Mouse (Mus musculus) lung, embryonic 15.5 days (tissue): ENCODE measurements around the gene Gm20431. TPM values are rescaled to one million over a fixed set of nuclear protein-coding genes. Genes with fewer than 3 reads are reported as not detected.
"Not testable (repeated sequence)": the region's sequence is repeated elsewhere in the genome, so short reads cannot be mapped to it uniquely, and the experiment has no call there.

Experiments
- ATAC-seq: fragments of 200-750 bp; cut with Nextera tagmentation; 2 replicates; pipeline ENCODE4 v1.8.0; 2017; ENCODE audit warnings: moderate number of reproducible peaks, borderline replicate concordance; ENCODE audit not compliant: low FRiP score, low TSS enrichment; ENCODE audit errors: extremely low read depth
- H3K27ac ChIP-seq: fragments of 300-500 bp; sonication (generic); 2 replicates; pipeline ENCODE4 v1.5.1; 2015; ENCODE audit warnings: moderate library complexity, mild to moderate bottlenecking, inconsistent platforms
- H3K27me3 ChIP-seq: fragments of 300-500 bp; sonication (generic); 2 replicates; pipeline ENCODE4 v1.6.1; 2015; ENCODE audit warnings: inconsistent platforms
- H3K36me3 ChIP-seq: fragments of 300-500 bp; sonication (generic); 2 replicates; pipeline ENCODE4 v1.6.1; 2015; ENCODE audit warnings: inconsistent platforms
- H3K4me1 ChIP-seq: fragments of 300-500 bp; sonication (generic); 2 replicates; pipeline ENCODE4 v1.6.1; 2015; ENCODE audit warnings: inconsistent platforms
- H3K4me2 ChIP-seq: fragments of 300-500 bp; sonication (generic); 2 replicates; pipeline ENCODE4 v1.6.1; 2015; ENCODE audit warnings: inconsistent platforms, mild to moderate bottlenecking, moderate library complexity
- H3K4me3 ChIP-seq: fragments of 300-500 bp; sonication (generic); 2 replicates; pipeline ENCODE4 v1.5.1; 2015; ENCODE audit warnings: mild to moderate bottlenecking, inconsistent platforms
- H3K9ac ChIP-seq: fragments of 300-500 bp; sonication (generic); 2 replicates; pipeline ENCODE4 v1.6.1; 2015; ENCODE audit warnings: inconsistent platforms
- H3K9me3 ChIP-seq: fragments of 300-500 bp; sonication (generic); 2 replicates; pipeline ENCODE4 v1.6.1; 2016; ENCODE audit warnings: inconsistent platforms
- WGBS: fragments of 180-500 bp; shearing (Covaris S2); methylation state at CpG from one replicate; pipeline ENCODE4 v1.1.7; 2015; 5-methylcytosine and 5-hydroxymethylcytosine counted together
- polyA plus RNA-seq: library from polyadenylated mRNA; unstranded; fragments of >200 nt; fragmentation: Nextera tagmentation; extraction: Ambion mirVana; gene quantifications from 2 replicates; pipeline ENCODE4 v1.2.1, GENCODE M21; 2015

The Gm20431 gene
- polyA plus RNA-seq, 1 experiment from 2014 or later = 3.5 TPM

- no peak for ATAC-seq
- Histone ChIP-seq H3K9me3 (no peaks in the 10 kb centered on the region), H3K27me3 (peaks cover 7% of the 10 kb centered on the region; the same call in 1 of the 2 replicates), H3K27ac (peak overlapping the region; percentile 12; the same call in 1 of the 2 replicates), H3K4me3 (no peak overlapping the region), H3K4me1 (peaks cover 39% of the 10 kb centered on the region), H3K4me2 (peak overlapping the region; percentile 91), H3K36me3 (peaks cover 6% of the 10 kb centered on the region; the same call in 1 of the 2 replicates), H3K9ac (no peak overlapping the region)
- WGBS = 48% methylated on average over 11 of the region's 11 CpGs
Measured at GRCm38 (mm10) chr2:167658712-167659111, 2.6 kb downstream of the Gm20431 start.

GRCm38 (mm10) chr2:167657973-167658372 is 3.3 kb downstream of the Gm20431 start:
- ATAC-seq = no peak
- Histone ChIP-seq H3K27ac (no peak overlapping the region), H3K27me3 (peaks cover 7% of the 10 kb centered on the region; the same call in 1 of the 2 replicates), H3K4me3 (no peak overlapping the region), H3K9me3 (no peaks in the 10 kb centered on the region), H3K9ac (peak overlapping the region; percentile 34), H3K36me3 (peaks cover 6% of the 10 kb centered on the region; the same call in 1 of the 2 replicates), H3K4me1 (peaks cover 39% of the 10 kb centered on the region), H3K4me2 (no peak overlapping the region)
- WGBS = 84% methylated on average over 4 of the region's 4 CpGs

GRCm38 (mm10) chr2:167656629-167657478 is 4.4 kb downstream of the Gm20431 start:
- Histone ChIP-seq H3K4me1 (peaks cover 33% of the 10 kb centered on the region), H3K36me3 (peaks cover 6% of the 10 kb centered on the region; the same call in 1 of the 2 replicates), H3K27me3 (no peaks in the 10 kb centered on the region), H3K27ac (0 out of 2 replicates have a peak overlapping the region, but pooled peaks have one; percentile 22), H3K4me2 (no peak overlapping the region), H3K4me3 (no peak overlapping the region), H3K9ac (no peak overlapping the region), H3K9me3 (no peaks in the 10 kb centered on the region)
- 79% methylated on average over 16 of the region's 16 CpGs for WGBS
- no peak for ATAC-seq

GRCm38 (mm10) chr2:167654911-167655600 is 6.2 kb downstream of the Gm20431 start:
- WGBS = 84% methylated on average over 10 of the region's 10 CpGs
- peaks cover 22% of the 10 kb centered on the region for H3K4me1 ChIP-seq
- H3K36me3 ChIP-seq = peaks cover 6% of the 10 kb centered on the region; the same call in 1 of the 2 replicates
- no peaks in the 10 kb centered on the region for H3K9me3 ChIP-seq
- H3K27ac ChIP-seq = no peak overlapping the region
- no peak overlapping the region for H3K4me2 ChIP-seq
- H3K27me3 ChIP-seq = no peaks in the 10 kb centered on the region
- H3K9ac ChIP-seq = no peak overlapping the region
- H3K4me3 ChIP-seq = no peak overlapping the region
- ATAC-seq = no peak

GRCm38 (mm10) chr2:167652694-167653093 is 8.6 kb downstream of the Gm20431 start:
- no peaks in the 10 kb centered on the region for H3K27me3 ChIP-seq
- no peak overlapping the region for H3K4me2 ChIP-seq
- H3K36me3 ChIP-seq = peaks cover 13% of the 10 kb centered on the region
- H3K9me3 ChIP-seq = no peaks in the 10 kb centered on the region
- H3K27ac ChIP-seq = no peak overlapping the region
- ATAC-seq = no peak
- H3K9ac ChIP-seq = no peak overlapping the region
- 48% methylated on average over 7 of the region's 7 CpGs for WGBS
- H3K4me3 ChIP-seq = no peak overlapping the region
- H3K4me1 ChIP-seq = no peaks in the 10 kb centered on the region

- H3K9ac ChIP-seq = no peak overlapping the region
- ATAC-seq = no peak
- 87% methylated on average over 9 of the region's 9 CpGs for WGBS
- H3K4me3 ChIP-seq = no peak overlapping the region
- H3K4me2 ChIP-seq = no peak overlapping the region
- peaks cover 16% of the 10 kb centered on the region for H3K36me3 ChIP-seq
- H3K27me3 ChIP-seq = no peaks in the 10 kb centered on the region
- no peak overlapping the region for H3K27ac ChIP-seq
- H3K4me1 ChIP-seq = no peaks in the 10 kb centered on the region
- H3K9me3 ChIP-seq = no peaks in the 10 kb centered on the region
Measured at GRCm38 (mm10) chr2:167651622-167652021, 9.7 kb downstream of the Gm20431 start.

GRCm38 (mm10) chr2:167649290-167650032 is 11.8 kb downstream of the Gm20431 start:
- ATAC-seq = no peak
- Histone ChIP-seq H3K27ac (no peak overlapping the region), H3K36me3 (peaks cover 29% of the 10 kb centered on the region), H3K9me3 (no peaks in the 10 kb centered on the region), H3K27me3 (no peaks in the 10 kb centered on the region), H3K4me3 (no peak overlapping the region), H3K4me2 (no peak overlapping the region), H3K9ac (no peak overlapping the region), H3K4me1 (no peaks in the 10 kb centered on the region)
- WGBS = 74% methylated on average over 12 of the region's 12 CpGs

- H3K9me3 ChIP-seq = no peaks in the 10 kb centered on the region
- H3K27ac ChIP-seq = no peak overlapping the region
- no peak overlapping the region for H3K4me3 ChIP-seq
- H3K4me1 ChIP-seq = no peaks in the 10 kb centered on the region
- H3K36me3 ChIP-seq = peaks cover 32% of the 10 kb centered on the region
- WGBS = 56% methylated on average over 4 of the region's 4 CpGs
- H3K4me2 ChIP-seq = no peak overlapping the region
- no peaks in the 10 kb centered on the region for H3K27me3 ChIP-seq
- no peak overlapping the region for H3K9ac ChIP-seq
- no peak for ATAC-seq
Measured at GRCm38 (mm10) chr2:167646411-167646810, 14.9 kb downstream of the Gm20431 start.

- ATAC-seq, H3K9ac ChIP-seq, H3K27ac ChIP-seq, H3K4me2 ChIP-seq, H3K4me3 ChIP-seq, H3K27me3 ChIP-seq, H3K4me1 ChIP-seq, H3K9me3 ChIP-seq: not testable (repeated sequence)
- WGBS = 80% methylated on average over 13 of the region's 13 CpGs
- peaks cover 32% of the 10 kb centered on the region for H3K36me3 ChIP-seq
Measured at GRCm38 (mm10) chr2:167643356-167644052, 17.8 kb downstream of the Gm20431 start.

- no peak overlapping the region for H3K4me2 ChIP-seq
- ATAC-seq = no peak
- no peaks in the 10 kb centered on the region for H3K9me3 ChIP-seq
- peaks cover 22% of the 10 kb centered on the region for H3K36me3 ChIP-seq
- no peak overlapping the region for H3K27ac ChIP-seq
- no peaks in the 10 kb centered on the region for H3K27me3 ChIP-seq
- no peaks in the 10 kb centered on the region for H3K4me1 ChIP-seq
- H3K4me3 ChIP-seq = no peak overlapping the region
- H3K9ac ChIP-seq = no peak overlapping the region
- 89% methylated on average over 6 of the region's 6 CpGs for WGBS
Measured at GRCm38 (mm10) chr2:167642164-167642563, 19.1 kb downstream of the Gm20431 start.

- Histone ChIP-seq H3K27ac (no peak overlapping the region), H3K4me2 (no peak overlapping the region), H3K9me3 (no peaks in the 10 kb centered on the region), H3K4me3 (no peak overlapping the region), H3K27me3 (no peaks in the 10 kb centered on the region), H3K36me3 (peaks cover 22% of the 10 kb centered on the region), H3K9ac (no peak overlapping the region), H3K4me1 (no peaks in the 10 kb centered on the region)
- 41% methylated on average over 8 of the region's 8 CpGs for WGBS
- ATAC-seq = no peak
Measured at GRCm38 (mm10) chr2:167641337-167641736, 20.0 kb downstream of the Gm20431 start.
